In the genomic region with DNA sequence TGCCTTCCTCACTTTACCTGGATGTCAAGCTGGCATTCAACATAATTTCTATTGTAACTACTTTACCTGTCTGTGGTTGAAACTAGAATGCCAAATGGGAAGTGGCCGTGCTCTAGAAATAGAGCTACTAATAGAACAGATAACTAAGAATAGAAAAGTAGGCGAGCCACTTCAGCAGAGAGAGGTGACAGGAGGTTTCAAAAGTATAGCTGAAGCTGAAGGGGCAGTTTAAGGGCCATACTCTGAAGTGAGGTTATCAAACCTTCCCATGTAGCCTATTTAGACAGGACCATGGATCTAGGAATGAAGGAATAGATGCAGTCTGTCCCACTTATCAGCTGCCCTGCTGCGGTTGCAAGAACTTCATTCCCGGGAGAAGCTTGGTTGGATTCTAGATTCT, we compare ENCODE assay signal across 23 mouse cellular contexts. TPM values are rescaled to one million over a fixed set of nuclear protein-coding genes. Genes with fewer than 3 reads are reported as not detected.
DNase-seq lines count a peak whose midpoint lies in the region; ATAC-seq and TF ChIP-seq lines count a peak whose summit lies in the region.
"Had no signal": no experiment of that assay in that cellular context is flagged by ENCODE, and none has a peak within 500 bp of the region (broad histone marks: within the 10 kb centered on the region; RNA-seq: fewer than 3 reads in every experiment).

No protein-coding gene starts in this region.

- H3K9me3 ChIP-seq in heart, embryonic 10.5 days, result no peaks in the 10 kb centered on the region
- no peaks in the 10 kb centered on the region for H3K9me3 ChIP-seq in MEL (replicated peaks; ENCODE audit: insufficient read depth, low read length)
- no peaks in the 10 kb centered on the region for H3K9me3 ChIP-seq in heart, embryonic 14.5 days (ENCODE audit: control insufficient read depth, low read length)
- H3K9me3 ChIP-seq in forebrain, postnatal 0 days (ENCODE audit: low read length), result no peaks in the 10 kb centered on the region
- no peaks in the 10 kb centered on the region for H3K9me3 ChIP-seq in kidney, embryonic 15.5 days (replicated peaks)
- H3K9me3 ChIP-seq: embryonic facial prominence, embryonic 10.5 days; forebrain, embryonic 13.5 days; hindbrain, embryonic 13.5 days; intestine, embryonic 15.5 days had no signal

- intact Hi-C loops in heart, postnatal 10 days (cut with DNase I), result loop anchor here (5.0 kb wide), 1 partner anchor 51 kb away; no protein-coding TSS in a partner anchor

- peak; percentile 23; the same call in 1 of the 2 replicates for ATAC-seq in heart, embryonic 14.5 days (ENCODE audit: insufficient number of reproducible peaks, insufficient read depth, low FRiP score, low read depth)
- no peak for ATAC-seq in forebrain, postnatal 0 days
- ATAC-seq in kidney, embryonic 15.5 days (replicated peaks; ENCODE audit: low FRiP score), result no peak
- ATAC-seq: activated CD4-positive, CD25-positive, alpha-beta regulatory T cell, adult 4 months had no signal

- no peak for TF ChIP-seq RAD21 in MEL (IDR thresholded peaks at IDR 0.05; ENCODE audit: low read depth, low read length)

- peak; percentile 1 to 3 for DNase-seq in heart, adult 18-20 months
- DNase-seq in heart, embryonic 10.5 days (ENCODE audit: low spot score), result no peak
- DNase-seq in MEL (ENCODE audit: low read depth, low spot score), result peak; percentile 0
- DNase-seq in heart, postnatal 10 days, result peak; percentile 5 to 8
- DNase-seq in forebrain, postnatal 0 days, result no peak
- DNase-seq: gastrocnemius, postnatal 25 days had no signal

- H3K9ac ChIP-seq in MEL (ENCODE audit: control insufficient read depth, low read depth, low read length, poor library complexity, severe bottlenecking), result no peak overlapping the region
- no peak overlapping the region for H3K9ac ChIP-seq in heart, embryonic 14.5 days (ENCODE audit: low read length)
- H3K9ac ChIP-seq in forebrain, postnatal 0 days, result no peak overlapping the region
- no peak overlapping the region for H3K9ac ChIP-seq in kidney, embryonic 15.5 days
- H3K9ac ChIP-seq: forebrain, embryonic 13.5 days; hindbrain, embryonic 13.5 days; intestine, embryonic 15.5 days had no signal

- no peak for TF ChIP-seq EP300 in MEL (IDR thresholded peaks at IDR 0.05; ENCODE audit: low read depth in 1 of 2, low read length in 2 of 2)

- H3K4me3 ChIP-seq in heart, embryonic 10.5 days, result no peak overlapping the region
- H3K4me3 ChIP-seq in MEL (ENCODE audit: control insufficient read depth in 1 of 2, insufficient read depth in 1 of 2, low read depth in 2 of 2, low read length in 2 of 2), result no peak overlapping the region
- H3K4me3 ChIP-seq in heart, embryonic 14.5 days (ENCODE audit: control insufficient read depth in 1 of 2, insufficient read depth in 1 of 2, low read depth in 1 of 2, low read length in 2 of 2), result no peak overlapping the region
- no peak overlapping the region for H3K4me3 ChIP-seq in forebrain, postnatal 0 days (ENCODE audit: low read depth, low read length)
- H3K4me3 ChIP-seq in kidney, embryonic 15.5 days (replicated peaks), result no peak overlapping the region
- H3K4me3 ChIP-seq: embryonic facial prominence, embryonic 10.5 days; forebrain, embryonic 13.5 days; gastrocnemius, adult 2 months; hindbrain, embryonic 13.5 days; intestine, embryonic 15.5 days had no signal

- peaks cover 5% of the 10 kb centered on the region; the same call in 1 of the 2 replicates for H3K4me1 ChIP-seq in heart, embryonic 10.5 days
- no peaks in the 10 kb centered on the region for H3K4me1 ChIP-seq in MEL (ENCODE audit: control insufficient read depth in 1 of 2, insufficient read depth in 2 of 2, low read length in 2 of 2)
- H3K4me1 ChIP-seq in heart, embryonic 14.5 days (ENCODE audit: control insufficient read depth in 2 of 2, insufficient read depth in 2 of 2, low read length in 2 of 2), result no peaks in the 10 kb centered on the region; a peak in 1 of 4 replicates
- no peaks in the 10 kb centered on the region for H3K4me1 ChIP-seq in forebrain, postnatal 0 days (ENCODE audit: insufficient read depth)
- no peaks in the 10 kb centered on the region for H3K4me1 ChIP-seq in kidney, embryonic 15.5 days
- H3K4me1 ChIP-seq: embryonic facial prominence, embryonic 10.5 days; forebrain, embryonic 13.5 days; hindbrain, embryonic 13.5 days; intestine, embryonic 15.5 days had no signal

- no peaks in the 10 kb centered on the region for H3K36me3 ChIP-seq in heart, embryonic 10.5 days
- no peaks in the 10 kb centered on the region for H3K36me3 ChIP-seq in MEL (ENCODE audit: control insufficient read depth in 1 of 2, insufficient read depth in 2 of 2, low read length in 2 of 2)
- no peaks in the 10 kb centered on the region for H3K36me3 ChIP-seq in heart, embryonic 14.5 days (ENCODE audit: control insufficient read depth, insufficient read depth, low read length)
- H3K36me3 ChIP-seq in forebrain, postnatal 0 days (ENCODE audit: insufficient read depth), result no peaks in the 10 kb centered on the region
- H3K36me3 ChIP-seq in kidney, embryonic 15.5 days, result no peaks in the 10 kb centered on the region
- H3K36me3 ChIP-seq: embryonic facial prominence, embryonic 10.5 days; hindbrain, embryonic 13.5 days; intestine, embryonic 15.5 days had no signal

- no peaks in the 10 kb centered on the region for H3K79me2 ChIP-seq in MEL (ENCODE audit: control insufficient read depth, insufficient read depth, low read length, poor library complexity)

- 35% methylated on average over 4 of the region's 4 CpGs for WGBS in heart, embryonic 10.5 days
- 15% methylated on average over 4 of the region's 4 CpGs for WGBS in heart, embryonic 14.5 days
- 65% methylated on average over 4 of the region's 4 CpGs for WGBS in forebrain, postnatal 0 days
- WGBS in kidney, embryonic 15.5 days, result 66% methylated on average over 4 of the region's 4 CpGs

- H3K27ac ChIP-seq in heart, embryonic 10.5 days, result no peak overlapping the region
- no peak overlapping the region for H3K27ac ChIP-seq in MEL (ENCODE audit: control insufficient read depth, low read depth, low read length)
- H3K27ac ChIP-seq in heart, embryonic 14.5 days (replicated peaks in 1 of 2; ENCODE audit: control insufficient read depth in 1 of 2, insufficient read depth in 1 of 2, low read depth in 2 of 2, low read length in 2 of 2), result peak overlapping the region; percentile 30 to 66; a peak in 2 of 4 replicates
- no peak overlapping the region for H3K27ac ChIP-seq in forebrain, postnatal 0 days (ENCODE audit: low read depth, low read length)
- H3K27ac ChIP-seq in kidney, embryonic 15.5 days, result no peak overlapping the region
- H3K27ac ChIP-seq: embryonic facial prominence, embryonic 10.5 days; forebrain, embryonic 13.5 days; gastrocnemius, adult 2 months; hindbrain, embryonic 13.5 days; hindbrain, postnatal 0 days; intestine, embryonic 15.5 days had no signal

- H3K27me3 ChIP-seq in heart, embryonic 10.5 days (ENCODE audit: insufficient read depth, poor library complexity, severe bottlenecking), result no peaks in the 10 kb centered on the region
- no peaks in the 10 kb centered on the region for H3K27me3 ChIP-seq in MEL (ENCODE audit: control insufficient read depth in 1 of 2, insufficient read depth in 2 of 2, low read length in 2 of 2)
- H3K27me3 ChIP-seq in heart, embryonic 14.5 days (ENCODE audit: control insufficient read depth, insufficient read depth, low read length), result no peaks in the 10 kb centered on the region
- H3K27me3 ChIP-seq in forebrain, postnatal 0 days (ENCODE audit: insufficient read depth, low read length), result no peaks in the 10 kb centered on the region
- no peaks in the 10 kb centered on the region for H3K27me3 ChIP-seq in kidney, embryonic 15.5 days
- H3K27me3 ChIP-seq: forebrain, embryonic 13.5 days; hindbrain, embryonic 13.5 days; intestine, embryonic 15.5 days; Patski had no signal

- TF ChIP-seq POLR2A in MEL (IDR thresholded peaks at IDR 0.05; ENCODE audit: control insufficient read depth in 1 of 2, insufficient read depth in 1 of 2, low read depth in 1 of 2, low read length in 2 of 2, poor library complexity in 1 of 2), result no peak

- H3K4me2 ChIP-seq in heart, embryonic 14.5 days (ENCODE audit: low read length), result peak overlapping the region; percentile 27; the same call in 1 of the 2 replicates
- no peak overlapping the region for H3K4me2 ChIP-seq in forebrain, postnatal 0 days (ENCODE audit: low read depth)
- H3K4me2 ChIP-seq in kidney, embryonic 15.5 days, result no peak overlapping the region
- H3K4me2 ChIP-seq: forebrain, embryonic 13.5 days; hindbrain, embryonic 13.5 days; intestine, embryonic 15.5 days had no signal

- no peak for TF ChIP-seq CTCF in MEL (IDR thresholded peaks at IDR 0.05 in 2 of 3, conservative IDR thresholded peaks at IDR 0.05 in 1 of 3; ENCODE audit: control insufficient read depth in 1 of 3, insufficient read depth in 1 of 3, low read depth in 2 of 3, low read length in 3 of 3, poor library complexity in 1 of 3, severe bottlenecking in 1 of 3)
- no peak for TF ChIP-seq CTCF in forebrain, postnatal 0 days (IDR thresholded peaks at IDR 0.05; ENCODE audit: low read depth)

RNA-seq across cellular contexts. Expression of a gene that starts 18.6 kb away (rescaled TPM):
- total RNA-seq in heart, adult 18-20 months (2021), result not detected
- polyA plus RNA-seq in heart, embryonic 10.5 days (2016; fragmentation: Nextera tagmentation; extraction: Ambion mirVana), result not detected in 2 replicates
- total RNA-seq in MEL (2012; rRNA removed), result not detected in 2 replicates
- not detected for polyA plus RNA-seq in MEL (2012; ENCODE audit: insufficient read depth in 1 of 2, insufficient read length in 2 of 2, low read depth in 1 of 2, low replicate concordance in 2 of 2, missing spikeins in 1 of 2)
- polyA plus RNA-seq in heart, embryonic 14.5 days (2014; fragmentation: Nextera tagmentation; extraction: Ambion mirVana), result not detected in 2 replicates
- not detected for total RNA-seq in heart, postnatal 10 days (2021)
- total RNA-seq in forebrain, postnatal 0 days (2014; rRNA removed), result not detected in 2 replicates
- not detected in 2 replicates for polyA plus RNA-seq in forebrain, postnatal 0 days (2015; fragmentation: Nextera tagmentation; extraction: Ambion mirVana)
- not detected in 2 replicates for polyA plus RNA-seq in kidney, embryonic 15.5 days (2015; fragmentation: Nextera tagmentation; extraction: Ambion mirVana)
- total RNA-seq: adrenal gland, adult 8-10 months; adrenal gland, postnatal 36 days; gastrocnemius, adult 2 months; gastrocnemius, postnatal 25 days; granulocyte monocyte progenitor cell, adult 5-6 weeks; hematopoietic stem cell, adult 5-6 weeks; hindbrain, postnatal 0 days had no signal
- polyA plus RNA-seq: activated CD4-positive, CD25-positive, alpha-beta regulatory T cell, adult 4 months; C2C12; cerebellum, adult 2 months; embryonic facial prominence, embryonic 10.5 days; embryonic facial prominence, embryonic 14.5 days; forebrain, embryonic 13.5 days; hindbrain, embryonic 13.5 days; hindbrain, postnatal 0 days; intestine, embryonic 15.5 days; Patski had no signal

RNA-seq across cellular contexts. Expression of a gene that starts 26.6 kb away (rescaled TPM):
- total RNA-seq in heart, adult 18-20 months (2021), result not detected
- polyA plus RNA-seq in heart, embryonic 10.5 days (2016; fragmentation: Nextera tagmentation; extraction: Ambion mirVana), result not detected in 2 replicates
- not detected in 2 replicates for total RNA-seq in MEL (2012; rRNA removed)
- not detected for polyA plus RNA-seq in MEL (2012; ENCODE audit: insufficient read depth in 1 of 2, insufficient read length in 2 of 2, low read depth in 1 of 2, low replicate concordance in 2 of 2, missing spikeins in 1 of 2)
- polyA plus RNA-seq in heart, embryonic 14.5 days (2014; fragmentation: Nextera tagmentation; extraction: Ambion mirVana), result not detected in 2 replicates
- not detected for total RNA-seq in heart, postnatal 10 days (2021)
- not detected in 2 replicates for total RNA-seq in forebrain, postnatal 0 days (2014; rRNA removed)
- not detected in 2 replicates for polyA plus RNA-seq in forebrain, postnatal 0 days (2015; fragmentation: Nextera tagmentation; extraction: Ambion mirVana)
- not detected in 2 replicates for polyA plus RNA-seq in kidney, embryonic 15.5 days (2015; fragmentation: Nextera tagmentation; extraction: Ambion mirVana)
- total RNA-seq: adrenal gland, adult 8-10 months; adrenal gland, postnatal 36 days; gastrocnemius, adult 2 months; gastrocnemius, postnatal 25 days; granulocyte monocyte progenitor cell, adult 5-6 weeks; hematopoietic stem cell, adult 5-6 weeks; hindbrain, postnatal 0 days had no signal
- polyA plus RNA-seq: activated CD4-positive, CD25-positive, alpha-beta regulatory T cell, adult 4 months; C2C12; cerebellum, adult 2 months; embryonic facial prominence, embryonic 10.5 days; embryonic facial prominence, embryonic 14.5 days; forebrain, embryonic 13.5 days; hindbrain, embryonic 13.5 days; hindbrain, postnatal 0 days; intestine, embryonic 15.5 days; Patski had no signal

RNA-seq across cellular contexts. Expression of a gene that starts 58.3 kb away (rescaled TPM):
- 1 to 10 TPM; 4.2 to 4.5 TPM for total RNA-seq in heart, adult 18-20 months (2021)
- polyA plus RNA-seq in heart, embryonic 10.5 days (2016; fragmentation: Nextera tagmentation; extraction: Ambion mirVana), result 25.2 and 25.6 TPM in 2 replicates
- 18.1 and 18.3 TPM in 2 replicates for total RNA-seq in MEL (2012; rRNA removed)
- polyA plus RNA-seq in MEL (2012; ENCODE audit: insufficient read depth in 1 of 2, insufficient read length in 2 of 2, low read depth in 1 of 2, low replicate concordance in 2 of 2, missing spikeins in 1 of 2), result 10 to 100 TPM in 1 of 2 experiments, not detected in 1; 21.2 TPM
- 37.9 and 39.2 TPM in 2 replicates for polyA plus RNA-seq in heart, embryonic 14.5 days (2014; fragmentation: Nextera tagmentation; extraction: Ambion mirVana)
- 1 to 10 TPM; 4.8 to 5.5 TPM for total RNA-seq in heart, postnatal 10 days (2021)
- 2.2 and 3.0 TPM in 2 replicates for total RNA-seq in forebrain, postnatal 0 days (2014; rRNA removed)
- 3.1 and 3.3 TPM in 2 replicates for polyA plus RNA-seq in forebrain, postnatal 0 days (2015; fragmentation: Nextera tagmentation; extraction: Ambion mirVana)
- 18.1 and 19.1 TPM in 2 replicates for polyA plus RNA-seq in kidney, embryonic 15.5 days (2015; fragmentation: Nextera tagmentation; extraction: Ambion mirVana)

Comparison
In these comparisons a context has a peak if more than half of its experiments do, and no peak if none do; other contexts are left out.
1. DNase-seq: peak in heart, adult 18-20 months (2 of 2), MEL (single experiment) and heart, postnatal 10 days (2 of 2); none in heart, embryonic 10.5 days (single experiment) and forebrain, postnatal 0 days (single experiment).
2. H3K27ac ChIP-seq: peak in heart, embryonic 14.5 days (2 of 2); none in heart, embryonic 10.5 days (single experiment), MEL (single experiment), forebrain, postnatal 0 days (single experiment) and kidney, embryonic 15.5 days (single experiment).